Mouse (Mus musculus) brain, embryonic 18.5 days (tissue): ENCODE measurements at regions not wholly inside any gene's neighbourhood (a gene's known extent, or its start where the extent isn't known, plus 50 kb on each side); places are given as distances from the start of the nearest gene placed in this dataset.
A peak's percentile ranks its signal among the peaks of the same experiment; 100 is the strongest.

Experiments used
- DNase-seq: peaks from one replicate; pipeline ENCODE4 v3.0.0-alpha.2; 2012; ENCODE audit warnings: low read depth, low spot score

DNA sequence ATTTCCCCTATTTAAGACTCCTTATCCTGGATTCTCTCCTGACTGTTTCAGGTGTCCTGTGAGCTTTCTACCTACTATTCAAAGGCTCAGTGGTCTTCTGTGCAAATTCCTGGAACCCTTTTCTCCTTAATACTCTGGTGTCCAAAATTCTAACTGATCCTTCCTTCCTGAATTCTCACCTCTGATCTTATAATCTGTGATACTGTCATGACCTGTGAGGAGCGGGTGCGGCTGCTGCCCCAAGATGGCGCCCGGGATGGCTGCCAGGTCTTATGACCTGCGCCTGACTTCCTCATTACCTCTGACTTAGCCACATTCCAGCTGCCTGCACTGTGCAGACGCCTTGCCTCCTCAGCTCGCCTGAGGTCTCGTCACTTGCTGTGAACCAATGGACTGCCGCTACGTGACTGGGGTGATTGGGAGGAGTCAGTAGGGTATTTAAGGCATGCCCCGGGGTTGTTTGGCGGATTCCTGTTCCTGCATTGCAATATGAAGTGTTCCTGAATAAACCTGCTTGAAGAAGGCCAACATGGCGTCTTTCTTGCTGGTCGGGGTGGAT lies 131.2 kb downstream of the Ptbp2 start:
- DNase-seq: no peak

DNA sequence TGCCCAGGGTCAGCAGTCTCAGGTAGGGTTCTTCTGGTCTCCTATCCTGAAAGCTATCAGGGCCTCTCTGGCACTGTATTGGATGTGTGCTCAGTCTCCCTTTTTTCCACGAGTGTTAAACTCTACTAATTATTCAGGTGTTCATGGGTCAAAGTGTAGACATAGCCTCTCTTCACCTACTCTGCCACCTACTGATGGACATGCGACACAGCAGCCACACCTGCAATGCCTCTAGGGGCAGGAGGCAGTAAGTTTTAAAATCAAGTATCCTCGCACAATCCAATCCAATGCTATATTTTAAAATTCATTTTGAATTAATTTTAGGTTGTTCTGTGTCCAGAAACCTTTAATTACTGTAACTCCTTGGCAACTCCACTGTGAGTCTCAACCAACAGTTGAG lies 145.6 kb downstream of the Ptbp2 start:
- DNase-seq: no peak

DNA sequence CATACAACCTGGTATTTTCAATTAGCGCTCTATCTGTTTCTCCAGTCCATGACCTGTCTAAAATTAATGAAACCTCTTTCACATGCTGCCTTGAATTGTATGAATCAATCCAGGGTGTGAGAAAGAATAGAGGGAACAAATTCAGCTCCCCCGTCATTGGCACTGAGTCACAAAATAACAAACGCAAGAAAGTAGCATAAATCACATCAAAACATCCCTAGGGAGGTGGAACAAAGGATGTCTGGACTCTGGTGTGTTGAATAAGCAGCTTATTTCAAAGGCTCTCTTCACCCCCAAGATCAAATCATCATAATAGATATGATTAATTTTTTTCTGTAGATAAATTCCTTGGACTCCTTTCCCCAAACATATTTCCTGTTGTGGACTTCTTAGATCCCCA lies 148.6 kb downstream of the Ptbp2 start:
- DNase-seq: no peak

DNA sequence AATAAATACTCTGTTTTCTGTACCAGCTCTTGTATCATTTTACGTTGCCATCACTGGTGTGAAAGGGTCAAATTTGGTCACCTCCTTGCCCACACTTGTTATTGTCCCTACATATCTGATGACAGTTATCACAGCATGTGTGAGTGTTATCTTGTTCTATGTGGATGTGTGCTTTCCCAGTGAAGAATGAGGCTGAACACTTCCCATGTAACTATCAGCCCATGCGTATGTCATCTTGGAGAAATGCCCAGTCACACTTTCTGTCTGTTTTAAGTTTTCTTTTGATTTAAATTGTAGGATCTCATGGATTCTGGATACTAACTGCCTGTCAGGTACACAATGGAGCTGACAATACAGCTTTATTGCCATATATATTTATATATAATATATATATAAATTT lies 150.8 kb downstream of the Ptbp2 start:
- peak; percentile 8 for DNase-seq

DNA sequence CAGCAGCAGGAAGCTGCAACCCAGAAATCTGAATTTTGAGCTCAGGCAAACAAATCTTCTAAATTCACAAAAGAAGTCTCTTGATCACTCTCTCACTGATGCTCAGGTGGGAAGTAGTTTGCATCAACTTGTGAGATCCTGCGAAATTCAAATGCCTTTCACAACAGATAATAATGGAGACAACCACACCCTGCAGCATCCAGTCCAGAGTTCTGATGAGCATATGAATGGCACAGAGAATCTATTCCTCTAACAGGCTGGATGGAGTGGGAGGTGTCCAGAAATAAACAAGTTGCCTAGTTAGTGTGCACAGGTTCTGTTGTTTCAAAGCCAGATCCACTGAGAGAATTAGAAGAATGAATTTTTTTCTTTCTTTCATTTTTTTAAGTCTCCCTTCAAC lies 178.2 kb downstream of the Ptbp2 start:
- DNase-seq: no peak

DNA sequence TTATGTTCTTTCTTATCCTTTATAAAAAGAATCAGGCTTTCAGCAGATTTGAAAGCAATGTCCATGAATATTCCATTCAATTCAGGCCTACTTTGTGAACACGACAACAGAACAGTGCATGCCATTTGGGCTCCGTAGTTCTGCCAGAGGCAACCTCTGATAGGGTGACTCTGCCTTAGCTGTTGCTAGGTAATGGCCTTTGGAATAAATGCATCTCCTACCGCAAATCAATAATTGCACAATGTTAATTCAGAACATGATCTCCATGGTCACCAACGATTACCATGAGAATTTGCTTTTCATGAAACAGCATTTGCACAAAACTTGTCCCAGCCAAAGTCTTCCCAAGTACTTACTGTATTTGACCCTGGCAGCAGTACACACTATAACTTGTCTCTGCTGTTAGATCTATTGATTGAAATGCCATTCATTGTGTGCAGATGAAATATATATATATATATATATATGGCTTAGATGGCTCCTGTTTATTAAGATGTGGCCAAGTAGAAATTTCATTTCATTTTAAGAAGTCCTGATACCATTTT lies 195.3 kb downstream of the Ptbp2 start:
- DNase-seq: peak; percentile 8

DNA sequence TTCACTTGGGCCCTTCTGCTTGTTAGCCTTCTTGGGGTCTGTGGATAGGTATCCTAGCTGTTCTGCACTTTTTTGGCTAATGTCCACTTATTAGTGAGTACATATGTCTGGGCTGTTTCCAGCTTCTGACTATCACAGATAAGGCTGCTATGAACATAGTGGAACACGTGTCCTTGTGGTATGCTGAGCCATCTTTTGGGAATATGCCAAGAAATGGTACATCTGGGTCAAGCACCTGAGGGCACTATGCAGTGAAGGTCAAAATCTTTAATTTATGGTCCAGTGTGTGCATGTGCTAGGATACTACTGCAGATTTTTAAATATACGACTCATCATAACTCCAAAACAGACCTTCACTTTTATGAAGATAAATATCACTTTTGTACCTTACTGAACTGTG lies 196.3 kb downstream of the Ptbp2 start:
- no peak for DNase-seq

DNA sequence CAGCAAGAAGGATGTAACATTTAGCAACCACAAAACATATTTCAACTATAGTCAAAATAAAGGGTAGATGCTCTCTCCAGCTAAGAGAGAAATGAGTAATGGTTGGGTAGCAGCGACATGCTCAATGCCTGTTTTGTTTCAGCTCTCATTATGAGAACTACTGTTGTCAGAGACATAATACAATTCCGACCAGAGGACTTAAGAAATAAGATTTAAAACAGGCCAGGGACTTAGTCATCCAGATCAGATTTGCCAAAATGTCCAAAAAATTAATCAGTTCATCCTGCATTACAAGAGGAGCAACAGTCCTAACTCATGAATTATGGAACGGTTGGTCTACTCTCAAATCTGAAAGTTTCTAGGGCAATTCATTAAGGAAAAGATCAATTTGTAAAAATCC lies 208.8 kb downstream of the Ptbp2 start:
- DNase-seq: no peak

DNA sequence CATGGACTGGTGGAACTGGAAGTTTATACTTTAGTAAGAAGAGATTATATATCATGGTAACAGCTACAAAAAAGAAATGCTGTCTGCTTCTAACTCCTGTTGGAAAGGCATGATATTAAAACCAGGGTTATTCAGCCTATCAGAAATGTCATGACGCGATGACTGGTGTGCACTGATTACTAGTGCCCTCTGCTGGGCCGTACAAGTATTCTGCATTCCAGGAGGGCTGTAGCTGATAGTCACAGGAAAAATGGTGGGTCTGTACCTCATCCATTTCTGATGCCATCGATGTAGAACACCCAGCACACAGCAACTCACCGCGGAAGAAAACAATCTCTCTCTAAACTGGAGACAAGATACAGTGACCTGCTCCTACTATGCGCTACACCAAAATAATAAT lies 246.4 kb downstream of the Ptbp2 start:
- DNase-seq: no peak

DNA sequence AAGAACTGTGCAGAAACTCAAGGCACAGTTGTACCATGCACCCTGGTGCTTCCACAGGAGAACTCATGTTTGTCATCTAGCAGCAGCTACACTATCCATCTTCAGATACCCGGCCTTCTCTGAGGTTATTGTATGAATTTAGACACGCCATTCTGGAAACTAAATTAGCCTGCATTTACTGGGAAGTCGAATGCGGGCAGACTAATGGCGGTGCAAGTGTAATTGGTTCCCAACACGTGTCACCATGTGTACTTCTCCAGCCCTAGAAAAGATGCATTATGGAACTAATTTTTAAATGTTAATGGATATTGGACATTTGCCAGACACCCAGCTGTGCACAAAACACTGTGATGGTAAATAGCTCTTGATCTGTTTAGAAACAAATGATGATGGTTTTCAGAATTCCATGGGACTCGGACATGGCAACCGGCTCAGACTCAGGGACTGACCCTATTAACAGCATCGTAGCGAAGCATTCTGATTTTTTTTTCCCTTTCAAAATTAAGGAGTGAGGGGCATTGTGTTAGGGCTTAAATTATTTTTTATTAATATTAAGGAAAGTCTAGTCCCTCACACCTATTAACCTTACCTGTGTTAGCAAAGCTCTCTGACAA lies 259.6 kb downstream of the Ptbp2 start:
- DNase-seq: no peak

DNA sequence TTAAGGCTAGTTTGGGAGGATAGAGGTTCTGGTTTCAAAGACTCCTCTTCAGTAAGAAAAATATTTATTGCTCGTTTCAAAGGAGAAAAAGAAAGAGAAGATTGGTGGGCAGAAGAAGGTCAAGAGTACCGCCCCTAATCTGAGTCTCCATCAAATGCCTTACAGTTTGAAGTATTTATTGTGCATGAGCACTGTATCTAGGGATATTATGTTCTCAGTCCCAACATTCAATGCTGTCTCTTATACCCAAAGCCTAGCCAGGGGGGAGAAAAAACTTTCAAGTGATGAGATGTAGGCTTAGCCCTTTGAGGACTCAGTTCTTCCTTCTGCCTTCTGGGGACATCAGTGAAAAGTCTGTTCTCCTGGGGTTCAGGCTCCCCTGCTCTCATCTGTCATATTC lies 271.7 kb downstream of the Ptbp2 start:
- DNase-seq: no peak

DNA sequence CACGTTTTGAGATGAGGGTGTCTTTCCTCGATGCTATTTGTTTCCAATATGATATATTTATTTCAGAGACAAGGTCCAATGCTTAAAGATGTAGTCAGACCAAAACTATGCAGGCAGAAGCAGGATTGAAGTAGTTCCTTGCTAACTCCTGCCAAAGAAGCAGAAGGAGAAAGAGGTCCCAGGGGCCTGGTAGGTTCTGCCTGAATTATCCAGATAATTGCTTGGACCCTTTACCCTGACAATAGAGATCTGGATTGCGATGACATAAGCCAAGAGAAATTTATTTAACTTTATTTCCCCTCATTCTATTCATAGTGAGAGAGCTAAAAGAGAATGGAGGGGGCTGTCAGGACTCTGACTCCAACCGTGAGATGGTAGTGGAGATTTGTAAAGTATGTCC lies 275.1 kb downstream of the Ptbp2 start:
- DNase-seq: no peak

DNA sequence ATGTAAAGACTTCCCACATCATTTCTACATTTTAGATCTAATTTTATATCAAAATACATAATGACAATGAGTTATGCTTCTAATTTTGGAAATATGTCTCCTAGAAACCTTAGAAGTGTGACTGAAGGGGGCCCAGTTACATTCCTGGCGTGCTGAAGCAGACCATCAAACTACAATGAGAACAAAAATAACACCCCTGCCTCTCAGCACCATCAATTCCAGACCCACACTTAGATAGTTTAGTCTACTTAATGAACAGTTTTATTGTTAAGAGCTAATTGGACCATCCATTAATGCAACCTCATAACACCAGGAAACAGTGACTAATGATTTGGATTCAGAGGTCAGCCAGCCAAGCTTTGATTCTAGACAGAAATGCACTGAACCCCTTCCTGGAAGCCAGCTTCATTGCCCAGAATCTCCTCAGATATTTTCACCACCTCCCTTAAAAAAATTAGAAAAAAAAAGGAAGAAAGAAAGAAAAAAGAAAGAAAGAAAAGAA lies 280.7 kb downstream of the Ptbp2 start:
- DNase-seq: no peak

DNA sequence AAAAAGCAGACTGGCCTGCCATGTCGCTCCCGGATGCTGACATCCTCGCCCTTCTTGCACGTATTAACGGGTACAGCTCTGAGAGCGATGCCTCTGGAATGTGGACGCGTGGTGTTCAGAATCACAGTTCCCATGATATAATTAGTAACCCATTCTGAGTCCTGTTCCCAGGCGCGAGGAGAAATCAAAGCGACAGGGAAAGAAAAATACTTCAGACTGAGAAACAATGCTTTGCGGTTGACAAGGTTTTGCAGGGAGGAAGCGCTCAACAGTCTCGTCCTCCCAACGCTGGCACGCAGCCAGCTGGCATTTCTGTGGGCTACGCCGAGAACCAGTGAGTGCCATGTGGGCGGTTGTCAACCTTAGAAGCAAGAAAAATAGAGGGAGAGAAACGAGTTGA lies 285.6 kb downstream of the Ptbp2 start:
- DNase-seq: peak; percentile 67

DNA sequence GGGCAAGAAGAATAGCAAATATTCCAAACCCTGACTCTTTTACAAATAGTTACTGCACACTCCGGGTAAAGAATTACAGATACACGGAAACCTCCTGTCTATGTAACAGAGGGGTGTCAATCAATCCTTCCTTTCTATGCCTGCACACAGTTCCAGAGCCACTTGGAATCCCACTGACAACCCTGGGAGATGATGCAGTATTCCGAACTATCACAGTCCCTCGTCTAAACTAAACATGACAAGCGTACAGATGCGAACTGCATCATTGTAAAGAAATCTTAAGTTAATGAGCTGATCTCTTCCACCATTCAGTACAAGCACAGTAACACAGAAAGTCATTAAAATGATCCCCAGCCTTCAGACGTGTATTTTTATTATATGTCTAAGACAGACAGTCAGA lies 286.4 kb downstream of the Ptbp2 start:
- no peak for DNase-seq

DNA sequence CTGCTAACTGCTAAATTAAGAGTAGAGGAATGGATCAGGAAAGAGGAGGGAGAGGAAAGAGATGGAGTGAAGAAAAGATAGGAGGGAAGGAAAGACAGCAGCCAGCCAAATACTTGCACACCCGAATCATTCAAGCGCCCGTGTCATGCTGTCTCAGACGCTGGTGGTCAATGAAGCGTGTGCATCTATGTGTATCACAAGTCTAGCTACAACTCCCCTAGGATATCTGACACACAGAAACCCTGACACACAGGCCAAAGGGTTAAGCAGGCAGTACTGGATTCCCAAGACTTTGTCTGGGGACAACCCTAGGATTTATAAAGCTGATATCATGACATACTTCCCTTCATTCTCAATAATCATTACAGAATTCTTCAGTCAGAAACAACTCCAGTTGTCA lies 289.7 kb downstream of the Ptbp2 start:
- no peak for DNase-seq

DNA sequence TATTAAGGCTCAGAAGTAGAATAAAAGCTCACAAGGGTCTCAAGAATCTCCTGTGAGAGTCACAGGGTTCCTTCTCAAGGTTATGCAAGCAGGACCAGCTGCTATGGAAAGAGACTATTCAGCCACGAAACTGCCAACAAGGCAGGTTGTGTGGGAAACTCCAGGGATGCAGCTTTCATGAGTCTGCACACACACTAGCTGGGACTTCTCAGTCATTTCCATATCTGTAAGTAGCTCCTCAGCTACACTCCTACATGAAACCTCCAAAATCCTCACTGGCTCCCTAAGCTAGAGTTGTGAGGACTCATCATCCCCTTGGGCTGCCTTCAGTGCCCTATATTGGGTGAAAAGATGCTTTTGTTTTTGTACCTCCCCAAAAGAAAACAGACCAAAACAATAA lies 291.6 kb downstream of the Ptbp2 start:
- no peak for DNase-seq

DNA sequence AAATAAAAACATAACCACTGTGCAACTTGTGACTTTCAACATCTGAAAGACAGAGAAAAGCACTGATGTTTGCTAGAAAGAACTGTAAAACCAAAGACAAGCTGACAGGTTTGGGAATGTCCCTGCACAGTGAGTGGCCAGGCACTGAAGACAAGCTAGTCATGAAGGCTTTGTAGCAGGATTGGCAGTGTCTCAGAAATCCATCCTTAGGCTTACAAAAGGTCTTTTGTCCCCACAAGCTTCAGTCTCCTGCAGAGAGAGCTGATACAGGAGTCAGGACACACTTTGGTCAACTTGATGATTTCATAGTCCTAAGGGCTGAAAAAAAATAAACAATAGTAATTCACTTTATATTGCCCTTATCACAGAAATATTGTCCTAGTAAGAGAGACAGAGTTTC lies 294.9 kb downstream of the Ptbp2 start:
- DNase-seq: no peak
